Mouse (Mus musculus) testis, postnatal 10 days (tissue): ENCODE results near the gene Gm20916.
"Not testable (repeated sequence)": the region's sequence is repeated elsewhere in the genome, so short reads cannot be mapped to it uniquely, and the experiment has no call there.

Experiments
- DNase-seq: peaks from one replicate; pipeline ENCODE4 v3.0.0; 2021; ENCODE audit warnings: low spot score

Gm20916 gene

DNA sequence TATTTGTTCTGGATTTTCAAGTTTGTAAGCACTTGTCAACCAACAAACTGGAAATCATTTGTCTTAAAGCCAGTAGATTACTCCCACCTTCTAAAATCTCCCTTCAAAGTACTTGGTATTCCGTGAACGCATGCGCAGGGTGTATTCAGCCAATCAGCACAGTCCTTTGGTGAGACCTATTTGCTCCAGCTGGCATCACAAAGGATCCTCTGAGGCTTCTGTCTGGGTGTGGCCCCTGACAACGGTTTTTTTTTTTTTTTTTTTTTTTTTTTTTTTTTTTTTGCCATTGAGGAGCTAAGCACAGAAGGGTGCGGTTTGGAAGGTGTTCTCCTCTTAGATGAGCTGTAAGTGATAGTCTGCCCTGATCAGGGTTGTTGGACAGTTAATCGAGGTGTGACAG lies at the start of gene Gm20916:
Gene Gm20916 (plus strand): TSS at position 301 of the 400 bp plus-strand sequence.
- not testable (repeated sequence) for DNase-seq
